Mouse (Mus musculus) stomach, embryonic 16.5 days (tissue): ENCODE data around the gene Znhit2. TPM values are rescaled to one million over a fixed set of nuclear protein-coding genes. Genes with fewer than 3 reads are reported as not detected.
"Not testable (repeated sequence)": the region's sequence is repeated elsewhere in the genome, so short reads cannot be mapped to it uniquely, and the experiment has no call there.

Source experiments
- ATAC-seq: fragments of 200-750 bp; cut with Nextera tagmentation; 2 replicates; pipeline ENCODE4 v1.8.0; 2017; ENCODE audit warnings: moderate number of reproducible peaks, moderate TSS enrichment; ENCODE audit not compliant: insufficient read depth, low FRiP score
- H3K27ac ChIP-seq: fragments of 300-500 bp; sonication (generic); 2 replicates; pipeline ENCODE4 v1.5.1; 2014; ENCODE audit warnings: low read length
- H3K27me3 ChIP-seq: fragments of 300-500 bp; sonication (generic); 2 replicates; pipeline ENCODE4 v1.6.1; 2014; ENCODE audit warnings: low read length, control low read depth, mixed read lengths; ENCODE audit not compliant: control insufficient read depth, insufficient read depth
- H3K36me3 ChIP-seq: fragments of 300-500 bp; sonication (generic); 2 replicates; pipeline ENCODE4 v1.6.1; 2014; ENCODE audit warnings: low read length; ENCODE audit not compliant: control insufficient read depth, insufficient read depth
- H3K4me1 ChIP-seq: fragments of 300-500 bp; sonication (generic); 2 replicates; pipeline ENCODE4 v1.6.1; 2014; ENCODE audit warnings: low read length, control low read depth, mixed read lengths; ENCODE audit not compliant: control insufficient read depth, insufficient read depth
- H3K4me2 ChIP-seq: fragments of 300-500 bp; sonication (generic); 2 replicates; pipeline ENCODE4 v1.6.1; 2014; ENCODE audit warnings: low read depth, low read length, mixed read lengths
- H3K4me3 ChIP-seq: fragments of 300-500 bp; sonication (generic); replicated peaks from 2 replicates; pipeline ENCODE4 v1.5.1; 2014; ENCODE audit warnings: mild to moderate bottlenecking, low read length
- H3K9ac ChIP-seq: fragments of 300-500 bp; sonication (generic); 2 replicates; pipeline ENCODE4 v1.6.1; 2014; ENCODE audit warnings: low read length
- H3K9me3 ChIP-seq: fragments of 300-500 bp; sonication (generic); replicated peaks from 2 replicates; pipeline ENCODE4 v1.6.1; 2016; ENCODE audit warnings: low read length, control low read depth; ENCODE audit not compliant: control insufficient read depth
- WGBS: fragments of 180-500 bp; shearing (Covaris S2); extraction: QIAGEN DNeasy Blood & Tissue Kit; methylation state at CpG from one replicate; pipeline ENCODE4 v1.1.7; 2014; 5-methylcytosine and 5-hydroxymethylcytosine counted together
- polyA plus RNA-seq: library from polyadenylated mRNA; unstranded; fragments of >200 nt; fragmentation: Nextera tagmentation; extraction: Ambion mirVana; gene quantifications from 2 replicates; pipeline ENCODE4 v1.2.1, GENCODE M21; 2015

Gene Znhit2
- polyA plus RNA-seq, 1 experiment from 2014 or later: 26.0 TPM

DNA sequence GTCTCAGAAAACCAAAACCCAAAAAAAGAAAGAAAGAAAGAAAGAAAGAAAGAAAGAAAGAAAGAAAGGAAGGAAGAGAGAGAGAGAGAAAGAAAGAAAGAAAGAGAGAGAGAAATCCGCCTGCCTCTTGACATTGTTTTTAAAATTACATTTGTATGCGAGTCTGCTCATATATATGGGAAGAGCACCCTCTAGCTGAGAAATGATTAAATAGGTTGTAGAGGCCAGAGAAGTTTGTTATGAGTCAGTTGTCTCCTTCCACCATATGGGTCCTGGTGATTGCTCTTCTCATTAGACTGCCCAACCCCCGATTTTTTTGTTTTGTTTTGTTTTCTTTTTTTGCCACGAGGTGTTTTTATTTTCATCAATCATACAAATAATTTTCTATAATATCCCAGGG is 16.9 kb upstream of the Znhit2 start:
- H3K27me3 ChIP-seq, H3K9ac ChIP-seq, H3K36me3 ChIP-seq, H3K9me3 ChIP-seq, H3K27ac ChIP-seq, H3K4me3 ChIP-seq, H3K4me2 ChIP-seq, ATAC-seq: not testable (repeated sequence)
- peaks cover 18% of the 10 kb centered on the region for H3K4me1 ChIP-seq
- WGBS: 50% methylated on average over 4 of the region's 4 CpGs

- peak overlapping the region; percentile 87 for H3K9ac ChIP-seq
- peak overlapping the region; percentile 76 for H3K4me3 ChIP-seq
- peak overlapping the region; percentile 86 for H3K4me2 ChIP-seq
- ATAC-seq: peak; percentile 38
- no peaks in the 10 kb centered on the region for H3K27me3 ChIP-seq
- peaks cover 16% of the 10 kb centered on the region; the same call in 1 of the 2 replicates for H3K36me3 ChIP-seq
- peaks cover 18% of the 10 kb centered on the region for H3K4me1 ChIP-seq
- H3K27ac ChIP-seq: peak overlapping the region; percentile 99
- H3K9me3 ChIP-seq: no peaks in the 10 kb centered on the region
- 11% methylated on average over 20 of the region's 20 CpGs for WGBS
Observed at GRCm38 (mm10) chr19:6045366-6046293, 15.4 kb upstream of the Znhit2 start.

DNA sequence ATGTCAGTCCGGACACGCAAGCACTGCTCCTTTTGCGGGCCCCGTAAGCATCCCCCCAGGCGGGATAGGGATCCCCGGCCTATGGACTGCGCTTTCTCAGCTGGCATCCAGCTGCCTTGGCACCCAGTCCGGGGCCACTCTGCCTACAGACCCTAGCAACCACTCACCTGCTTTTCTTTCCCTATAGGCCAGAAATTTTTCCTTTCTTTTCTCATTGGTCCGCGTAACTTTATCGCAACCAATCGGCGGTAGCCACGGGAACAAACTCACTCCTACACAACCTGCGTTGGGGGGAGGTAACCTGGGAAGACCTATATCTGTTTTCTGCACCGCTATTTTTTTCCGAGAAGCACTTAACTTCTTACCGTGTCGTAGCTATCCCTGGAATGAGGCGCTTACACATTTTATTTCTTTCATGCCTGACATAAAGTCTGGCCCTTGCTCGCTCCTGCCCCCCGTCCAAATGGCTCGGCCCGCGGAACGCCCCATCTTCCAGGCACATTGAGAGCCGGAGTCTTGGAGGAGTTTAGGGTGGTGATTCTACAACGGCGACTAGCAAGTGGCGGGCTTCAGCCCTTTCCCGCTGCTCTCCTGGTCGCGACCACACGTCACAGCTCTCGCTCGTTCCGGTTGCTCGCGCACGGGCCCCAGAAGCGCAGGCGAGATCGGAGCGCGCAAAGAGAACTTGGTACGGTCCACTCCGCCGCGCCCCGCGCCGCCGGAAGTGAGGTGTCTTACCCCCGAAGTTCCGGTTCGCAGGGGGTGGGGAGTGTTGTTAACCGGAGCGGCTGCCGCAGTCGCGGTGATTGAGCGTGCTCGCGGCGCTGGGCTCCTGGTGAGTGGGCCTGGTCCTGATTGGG is 14.5 kb upstream of the Znhit2 start, which contains the start of gene Syvn1:
TSS of gene Syvn1 (plus strand) at position 283 of the 860 bp plus-strand sequence.
- ATAC-seq: peak; percentile 93
- H3K4me2 ChIP-seq: peak within 1 kb of the TSS; percentile 86
- under 1% methylated on average over 65 of the region's 65 CpGs for WGBS

DNA sequence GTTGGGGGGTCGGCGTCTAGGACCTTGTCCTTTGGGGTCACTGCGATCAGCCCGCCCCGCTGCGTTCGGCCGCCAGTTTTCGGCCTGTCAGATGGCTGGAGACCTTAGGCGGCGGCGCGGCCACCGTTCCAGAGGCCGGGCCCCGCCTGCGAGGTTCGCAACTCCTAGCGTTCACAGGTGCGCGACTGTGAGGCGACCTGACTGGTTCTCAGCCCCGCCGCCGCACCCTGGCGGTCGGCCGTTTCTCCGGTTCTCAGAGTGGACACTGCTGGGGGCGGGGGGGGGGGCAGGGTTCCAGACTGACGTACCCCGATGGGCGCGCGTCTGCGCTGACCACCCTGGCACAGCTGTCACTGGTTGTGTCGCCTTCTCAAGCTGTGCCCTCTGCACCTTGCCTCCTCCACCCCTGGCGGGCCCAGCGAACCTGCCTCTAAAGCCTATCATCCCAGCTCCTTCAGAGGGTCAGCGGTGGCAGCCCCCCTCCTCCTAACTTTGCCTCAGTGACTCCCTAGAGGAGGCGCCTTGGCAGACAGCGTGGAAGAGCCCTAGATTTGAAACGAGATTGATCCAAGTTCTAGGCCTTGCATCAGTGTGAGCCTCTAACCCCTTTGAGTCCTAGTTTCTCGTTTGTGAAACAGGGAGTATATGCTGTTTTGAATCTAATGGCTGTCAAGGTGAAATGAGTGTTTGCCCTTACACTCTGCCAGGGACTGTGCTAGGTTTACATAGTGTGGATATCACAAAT is 13.7 kb upstream of the Znhit2 start:
- peak overlapping the region; percentile 86 for H3K4me2 ChIP-seq
- H3K27me3 ChIP-seq: no peaks in the 10 kb centered on the region
- H3K9ac ChIP-seq: peak overlapping the region; percentile 87
- H3K4me3 ChIP-seq: peak overlapping the region; percentile 76
- under 1% methylated on average over 43 of the region's 44 CpGs for WGBS
- H3K27ac ChIP-seq: peak overlapping the region; percentile 99
- ATAC-seq: peak; percentile 11; the same call in 1 of the 2 replicates
- no peaks in the 10 kb centered on the region for H3K9me3 ChIP-seq
- H3K4me1 ChIP-seq: peaks cover 18% of the 10 kb centered on the region
- H3K36me3 ChIP-seq: peaks cover 29% of the 10 kb centered on the region

More for the DNA sequence above, 14.5 kb upstream of the Znhit2 start, which contains the start of gene Syvn1:
- Histone ChIP-seq H3K36me3 (peaks cover 23% of the 10 kb centered on the region), H3K9me3 (no peaks in the 10 kb centered on the region), H3K4me1 (peaks cover 18% of the 10 kb centered on the region), H3K4me3 (peak within 1 kb of the TSS; percentile 76), H3K9ac (peak within 1 kb of the TSS; percentile 87), H3K27ac (peak within 1 kb of the TSS; percentile 99), H3K27me3 (no peaks in the 10 kb centered on the region)

- Histone ChIP-seq H3K9me3 (no peaks in the 10 kb centered on the region), H3K4me2 (peak overlapping the region; percentile 86), H3K36me3 (peaks cover 34% of the 10 kb centered on the region), H3K4me3 (peak overlapping the region; percentile 76), H3K27ac (peak overlapping the region; percentile 99; the same call in 1 of the 2 replicates), H3K27me3 (no peaks in the 10 kb centered on the region), H3K9ac (peak overlapping the region; percentile 87), H3K4me1 (peaks cover 18% of the 10 kb centered on the region)
- 81% methylated on average over 8 of the region's 8 CpGs for WGBS
- no peak for ATAC-seq
Observed at GRCm38 (mm10) chr19:6047899-6048166, 13.2 kb upstream of the Znhit2 start.

DNA sequence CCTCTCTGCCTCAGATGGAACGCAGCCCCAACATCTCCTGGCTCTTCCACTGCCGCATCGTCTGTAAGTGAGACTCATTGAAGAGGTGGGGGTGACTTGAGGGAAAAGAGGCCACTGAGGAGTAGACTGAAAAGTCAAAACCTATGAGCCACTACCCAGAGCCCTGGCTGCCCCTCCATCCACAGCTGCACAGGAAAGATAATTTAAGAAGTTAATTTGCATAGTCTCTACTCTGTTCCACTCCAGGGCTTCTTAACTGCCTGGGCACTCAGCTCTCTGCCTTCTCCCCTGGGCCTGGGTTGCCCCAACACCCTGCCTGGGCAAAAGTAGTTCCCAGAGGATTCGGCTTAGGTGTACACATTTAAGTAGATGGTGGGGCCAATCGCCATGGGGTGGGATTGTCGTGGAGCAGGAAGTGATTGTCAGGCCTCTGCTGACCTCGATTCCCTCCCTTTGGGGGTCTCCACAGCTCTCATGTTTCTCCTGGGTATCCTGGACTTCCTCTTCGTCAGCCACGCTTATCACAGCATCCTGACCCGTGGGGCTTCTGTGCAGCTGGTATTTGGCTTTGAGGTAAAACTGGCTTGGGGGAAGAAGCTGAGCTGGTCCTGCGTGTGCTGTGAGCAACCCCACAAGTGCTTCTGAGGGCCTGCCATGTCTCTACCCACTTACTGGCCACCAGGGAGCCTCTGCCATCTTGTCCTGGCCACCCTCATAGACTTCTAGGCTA is 12.1 kb upstream of the Znhit2 start:
- 86% methylated on average over 11 of the region's 11 CpGs for WGBS
- Histone ChIP-seq H3K4me1 (peaks cover 18% of the 10 kb centered on the region), H3K4me3 (no peak overlapping the region), H3K27ac (no peak overlapping the region), H3K9me3 (no peaks in the 10 kb centered on the region), H3K27me3 (no peaks in the 10 kb centered on the region), H3K36me3 (peaks cover 40% of the 10 kb centered on the region), H3K4me2 (no peak overlapping the region), H3K9ac (peak overlapping the region; percentile 87; the same call in 1 of the 2 replicates)
- ATAC-seq: no peak

GRCm38 (mm10) chr19:6052516-6052915 is 8.5 kb upstream of the Znhit2 start:
- no peaks in the 10 kb centered on the region for H3K9me3 ChIP-seq
- WGBS: 82% methylated on average over 7 of the region's 7 CpGs
- H3K4me3 ChIP-seq: no peak overlapping the region
- peaks cover 20% of the 10 kb centered on the region for H3K4me1 ChIP-seq
- no peak overlapping the region for H3K4me2 ChIP-seq
- peaks cover 47% of the 10 kb centered on the region for H3K36me3 ChIP-seq
- H3K9ac ChIP-seq: no peak overlapping the region
- H3K27me3 ChIP-seq: no peaks in the 10 kb centered on the region
- ATAC-seq: no peak
- H3K27ac ChIP-seq: no peak overlapping the region

DNA sequence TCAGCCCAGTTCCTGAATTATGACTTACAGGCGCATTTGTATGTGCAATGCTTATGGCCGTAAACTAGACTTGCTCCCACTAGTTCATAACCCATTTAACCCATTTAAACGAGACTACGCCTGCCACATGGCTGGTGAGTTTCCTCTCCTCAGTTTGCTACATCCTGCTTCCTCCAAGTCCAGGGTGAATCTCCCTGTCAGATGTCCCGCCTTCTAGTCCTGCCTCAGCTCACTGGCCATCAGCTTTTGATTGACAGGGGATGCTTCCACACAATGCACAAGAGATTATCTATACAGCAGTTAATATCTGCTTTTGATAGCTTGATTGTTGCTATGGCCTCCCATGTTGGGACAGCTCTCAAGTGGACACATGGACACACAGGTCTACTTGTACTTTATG is 6.7 kb upstream of the Znhit2 start:
- Histone ChIP-seq H3K9ac (no peak overlapping the region), H3K36me3 (peaks cover 38% of the 10 kb centered on the region), H3K4me2 (no peak overlapping the region), H3K27ac (no peak overlapping the region), H3K4me1 (peaks cover 12% of the 10 kb centered on the region), H3K9me3 (no peaks in the 10 kb centered on the region), H3K27me3 (no peaks in the 10 kb centered on the region), H3K4me3 (no peak overlapping the region)
- WGBS: 78% methylated on average over 5 of the region's 5 CpGs
- no peak for ATAC-seq
